Mouse (Mus musculus): ENCODE data around the gene Spryd7. TPM values are rescaled to one million over a fixed set of nuclear protein-coding genes. Genes with fewer than 3 reads are reported as not detected.
"Not testable (repeated sequence)": the region's sequence is repeated elsewhere in the genome, so short reads cannot be mapped to it uniquely, and the experiment has no call there.

Spryd7 gene
- polyA plus RNA-seq (2017; shearing (Covaris generic)), result 1 to 10 TPM; 5.2 to 7.7 TPM

DNA sequence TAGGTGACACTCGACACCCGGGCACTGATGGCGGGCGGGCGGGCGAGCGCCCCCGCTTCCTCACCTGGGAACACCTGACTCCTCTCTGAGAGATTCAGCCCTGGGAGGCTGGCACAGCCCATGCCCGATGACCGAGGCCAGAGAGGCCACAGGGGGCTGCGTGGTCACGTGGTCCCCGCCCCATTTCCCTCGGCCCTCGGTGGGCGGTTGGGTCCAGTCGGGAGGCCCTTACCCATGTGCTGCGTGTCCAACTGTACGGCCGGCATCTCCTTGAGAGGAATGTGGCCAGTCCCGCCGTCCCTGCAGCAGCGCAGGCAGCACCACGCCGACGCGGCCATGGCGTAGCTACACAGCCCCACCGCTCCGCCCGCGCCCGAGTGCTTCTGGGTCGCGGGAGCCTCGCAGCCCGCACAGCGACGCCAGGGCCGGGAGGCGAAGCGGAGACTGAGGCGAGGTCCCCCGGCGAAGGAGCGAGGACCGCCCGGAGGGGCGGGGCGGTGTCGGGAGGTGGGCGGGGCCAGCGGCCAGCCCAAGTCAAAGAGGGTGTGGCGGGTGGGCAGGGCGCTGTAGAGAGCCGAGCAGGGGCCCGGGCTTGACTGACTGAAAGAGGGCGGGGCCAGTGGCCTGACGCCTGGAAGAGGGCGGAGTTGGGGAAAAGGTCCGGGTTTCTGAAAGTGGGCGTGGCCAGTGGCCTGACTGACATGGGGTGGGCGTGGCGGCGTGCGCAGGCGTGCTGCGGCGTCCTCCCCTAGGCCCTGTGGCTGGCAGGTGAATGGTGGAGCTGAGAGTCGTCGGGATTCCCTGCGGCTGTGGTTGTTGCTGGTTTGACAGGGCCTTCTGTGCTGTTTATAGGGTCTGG lies at the start of gene Spryd7:
Spryd7 (minus strand) TSS at position 598 of the 859 bp plus-strand sequence.
- ATAC-seq, result peak; percentile 93

GRCm38 (mm10) chr14:61606088-61606487 lies 49.4 kb upstream of the Spryd7 start:
- not testable (repeated sequence) for ATAC-seq

- no peak for ATAC-seq
Observed at GRCm38 (mm10) chr14:61604081-61604480, 47.4 kb upstream of the Spryd7 start.

DNA sequence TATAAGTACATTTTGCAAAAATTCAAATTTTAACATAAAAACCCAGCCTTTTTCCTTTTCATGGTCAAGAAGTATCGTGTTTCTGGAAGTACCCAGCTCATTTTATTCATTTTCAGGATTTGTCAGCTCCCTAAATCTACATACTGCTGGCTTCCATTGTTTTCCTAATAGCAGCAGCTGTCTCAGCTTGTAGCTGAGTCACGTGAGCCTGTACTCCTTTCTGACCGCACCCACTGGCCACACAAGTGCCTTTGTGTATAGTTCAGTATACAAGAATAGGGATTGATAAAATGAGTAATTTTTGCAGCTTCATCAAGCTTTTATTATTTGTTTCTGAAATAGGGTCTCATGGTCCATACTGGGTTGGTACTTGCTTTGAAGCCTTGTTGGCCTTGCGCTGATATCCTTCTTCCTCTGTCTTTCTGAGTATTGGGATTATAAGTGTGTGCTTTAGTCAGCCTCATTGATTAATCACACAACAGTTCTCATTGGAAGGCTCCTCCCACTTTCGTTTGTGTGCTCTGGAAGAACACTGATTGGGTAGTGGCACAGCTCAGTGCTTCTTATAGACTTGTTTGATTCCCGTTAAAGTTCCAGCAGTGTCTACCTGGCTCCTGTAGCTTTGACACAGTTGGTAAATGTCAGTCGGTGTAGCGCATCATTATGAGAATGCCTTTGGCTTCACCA lies 46.5 kb upstream of the Spryd7 start:
- no peak for ATAC-seq

GRCm38 (mm10) chr14:61601348-61601747 lies 44.7 kb upstream of the Spryd7 start:
- ATAC-seq, result no peak

- peak; percentile 96 for ATAC-seq
Observed at GRCm38 (mm10) chr14:61599057-61599806, 42.5 kb upstream of the Spryd7 start.

GRCm38 (mm10) chr14:61597968-61598367 lies 41.3 kb upstream of the Spryd7 start, which contains the start of gene Trim13:
TSS of gene Trim13 (plus strand) at chr14:61598247.
- ATAC-seq, result no peak

DNA sequence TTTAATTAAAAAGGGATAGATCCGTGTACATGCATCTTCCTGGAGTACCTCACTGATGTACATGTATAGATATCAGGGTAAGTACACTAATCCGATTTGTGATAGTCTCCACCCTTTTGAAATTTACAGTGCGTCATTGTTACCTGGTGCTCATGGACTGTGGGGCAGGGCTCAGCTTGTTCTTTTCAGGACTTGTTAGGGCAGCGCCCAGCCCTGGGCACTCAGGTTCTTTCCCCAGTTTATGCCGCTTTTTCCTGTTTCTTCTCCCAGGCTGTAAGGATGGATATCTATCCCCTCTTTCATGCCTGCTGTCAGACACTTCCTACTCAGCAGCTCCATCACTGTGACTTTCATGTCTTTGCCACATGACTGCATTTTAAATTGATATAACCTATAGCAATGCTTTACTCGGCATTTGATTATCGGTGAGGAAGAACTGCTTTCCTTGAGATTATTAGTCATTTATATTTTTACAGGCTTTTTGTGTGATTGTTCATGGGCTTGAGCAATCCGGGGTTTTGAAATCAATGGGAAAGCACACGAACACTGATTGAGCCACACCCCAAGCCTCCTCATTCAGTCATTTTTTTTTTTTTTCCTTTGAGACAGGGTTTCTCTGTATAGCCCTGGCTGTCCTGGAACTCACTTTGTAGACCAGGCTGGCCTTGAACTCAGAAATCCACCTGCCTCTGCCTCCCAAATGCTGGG lies 40.2 kb upstream of the Spryd7 start:
- ATAC-seq, result no peak

DNA sequence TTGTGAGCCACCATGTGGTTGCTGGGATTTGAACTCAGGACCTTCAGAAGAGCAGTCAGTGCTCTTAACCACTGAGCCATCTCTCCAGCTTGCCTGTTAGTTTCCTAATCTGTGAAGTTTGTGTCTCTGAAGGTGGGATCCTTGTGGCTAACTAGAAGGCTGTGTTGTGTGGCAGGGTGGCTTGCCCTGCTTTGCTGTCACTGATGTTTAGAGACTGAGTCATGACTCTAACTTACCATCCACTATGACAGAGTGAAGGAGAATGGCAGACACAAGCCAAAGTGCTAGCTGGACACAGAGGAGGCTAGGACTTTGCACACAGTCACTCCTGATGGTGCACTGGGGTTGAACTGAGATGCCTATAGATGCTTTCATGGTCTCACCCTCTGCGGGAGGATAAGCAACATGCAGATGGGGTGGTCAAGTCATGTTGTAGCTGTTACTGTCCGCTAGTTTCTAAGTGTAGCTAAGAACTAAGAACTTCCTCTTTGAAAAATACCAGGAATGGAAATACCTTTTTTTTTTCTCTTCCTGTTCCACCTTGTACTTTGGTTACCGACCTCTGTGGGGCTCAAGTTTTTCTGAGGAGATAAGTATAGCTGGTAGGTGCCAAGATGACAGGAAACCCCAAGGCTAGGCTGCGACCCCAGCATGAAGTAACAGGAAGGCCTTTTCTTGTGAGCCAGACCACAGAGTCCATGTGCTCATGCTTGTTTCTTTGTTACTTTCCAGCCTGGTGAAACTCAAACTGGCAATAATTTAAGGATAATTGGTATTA lies 32.8 kb upstream of the Spryd7 start:
- ATAC-seq, result no peak

GRCm38 (mm10) chr14:61575941-61576340 lies 19.3 kb upstream of the Spryd7 start:
- ATAC-seq, result no peak

GRCm38 (mm10) chr14:61575066-61575465 lies 18.4 kb upstream of the Spryd7 start:
- no peak for ATAC-seq

GRCm38 (mm10) chr14:61572131-61572530 lies 15.4 kb upstream of the Spryd7 start:
- no peak for ATAC-seq

DNA sequence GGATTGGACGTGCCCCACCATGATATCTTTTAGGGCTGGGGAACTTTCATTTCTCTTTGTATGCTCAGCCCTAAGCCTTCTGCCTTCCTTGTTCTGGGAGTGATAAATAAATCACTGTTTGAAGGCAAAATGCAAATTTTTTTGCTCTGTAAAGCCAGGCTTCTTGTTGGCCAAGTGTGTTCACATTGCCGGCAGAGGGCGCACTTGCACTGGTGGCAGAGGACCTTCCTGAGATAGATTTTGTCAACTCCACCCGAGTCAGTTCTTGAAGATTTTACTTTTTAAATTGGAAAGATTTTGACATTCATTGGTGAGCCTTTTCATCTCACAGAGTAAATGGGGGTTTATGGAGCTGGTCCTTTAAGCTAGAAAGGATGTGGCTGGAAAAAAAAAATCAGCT lies 14.7 kb upstream of the Spryd7 start:
- peak; percentile 74 for ATAC-seq

- no peak for ATAC-seq
Observed at GRCm38 (mm10) chr14:61569344-61569743, 12.7 kb upstream of the Spryd7 start.

DNA sequence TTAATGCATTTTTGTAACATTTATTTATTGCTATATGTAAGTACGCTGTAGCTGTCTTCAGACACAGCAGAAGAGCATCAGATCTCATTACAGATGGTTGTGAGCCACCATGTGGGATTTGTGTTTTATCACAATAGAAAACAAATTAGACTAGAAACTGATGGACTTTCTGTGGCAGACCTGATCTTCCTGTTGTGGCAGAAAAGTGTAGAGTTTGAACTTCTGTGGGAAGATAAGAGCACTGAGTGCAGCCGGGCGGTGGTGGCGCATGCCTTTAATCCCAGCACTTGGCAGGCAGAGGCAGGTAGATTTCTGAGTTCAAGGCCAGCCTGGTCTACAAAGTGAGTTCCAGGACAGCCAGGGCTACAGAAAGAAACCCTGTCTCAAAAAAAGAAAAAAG lies 9.5 kb upstream of the Spryd7 start:
- ATAC-seq, result not testable (repeated sequence)

DNA sequence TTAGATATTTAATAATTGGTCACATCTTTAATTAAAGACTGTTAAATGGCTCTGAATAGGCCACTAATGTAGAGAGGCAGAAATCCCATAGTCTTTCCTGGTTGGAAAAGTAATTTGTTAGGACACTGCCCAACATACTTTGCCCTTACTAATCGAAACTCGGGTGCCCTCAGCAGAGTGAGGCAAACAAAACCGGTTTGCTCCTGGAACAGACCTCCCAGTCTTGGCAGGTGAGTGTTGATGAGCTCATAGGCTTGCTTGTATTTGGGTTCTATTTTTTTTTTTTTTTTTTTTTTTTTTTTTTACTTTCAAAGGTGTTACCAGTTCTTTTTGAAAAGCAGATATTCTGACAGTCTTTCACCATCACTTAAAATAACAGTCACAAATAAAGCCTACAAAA lies 3.2 kb upstream of the Spryd7 start:
- no peak for ATAC-seq

- no peak for ATAC-seq
Observed at GRCm38 (mm10) chr14:61558901-61559300, 2.2 kb upstream of the Spryd7 start.

DNA sequence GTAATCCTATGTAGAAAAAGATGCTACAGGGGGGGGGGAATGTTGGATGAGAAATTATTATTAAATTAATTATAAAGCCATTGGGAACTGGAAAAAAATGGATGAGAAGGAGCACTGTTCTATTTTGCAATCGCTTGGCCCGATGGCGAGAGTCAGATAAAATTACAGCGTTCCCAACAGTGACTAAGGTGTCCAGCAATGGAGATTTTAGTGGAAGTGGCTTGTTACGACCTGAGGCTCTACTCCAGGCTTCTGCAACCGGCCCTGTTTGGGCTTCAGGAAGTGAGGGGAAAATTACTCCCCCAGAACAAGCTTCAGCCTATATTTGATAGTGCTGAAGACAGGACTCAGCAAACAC lies 776 bp downstream of the Spryd7 start:
- no peak for ATAC-seq

DNA sequence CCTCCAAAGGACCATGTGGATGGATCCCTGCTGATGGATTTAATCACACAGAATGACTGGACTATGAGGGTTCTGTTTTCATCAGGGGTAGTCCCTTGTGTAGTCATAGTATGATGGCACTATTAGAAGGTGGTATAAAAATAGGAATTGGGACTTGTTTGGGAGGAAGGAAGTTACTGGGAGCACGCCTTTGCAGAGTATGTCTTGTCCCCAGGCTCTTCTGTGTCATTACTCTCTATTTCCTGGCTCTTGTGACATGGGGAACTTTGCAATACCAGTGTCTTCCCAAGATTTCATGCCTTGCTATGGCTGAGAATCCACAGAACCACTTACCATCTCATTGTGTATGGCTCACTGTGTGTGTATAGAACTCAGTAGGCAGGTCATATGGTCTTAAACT lies 8.1 kb downstream of the Spryd7 start:
- ATAC-seq, result no peak

GRCm38 (mm10) chr14:61537772-61538171 lies 18.9 kb downstream of the Spryd7 start:
- ATAC-seq, result not testable (repeated sequence)

DNA sequence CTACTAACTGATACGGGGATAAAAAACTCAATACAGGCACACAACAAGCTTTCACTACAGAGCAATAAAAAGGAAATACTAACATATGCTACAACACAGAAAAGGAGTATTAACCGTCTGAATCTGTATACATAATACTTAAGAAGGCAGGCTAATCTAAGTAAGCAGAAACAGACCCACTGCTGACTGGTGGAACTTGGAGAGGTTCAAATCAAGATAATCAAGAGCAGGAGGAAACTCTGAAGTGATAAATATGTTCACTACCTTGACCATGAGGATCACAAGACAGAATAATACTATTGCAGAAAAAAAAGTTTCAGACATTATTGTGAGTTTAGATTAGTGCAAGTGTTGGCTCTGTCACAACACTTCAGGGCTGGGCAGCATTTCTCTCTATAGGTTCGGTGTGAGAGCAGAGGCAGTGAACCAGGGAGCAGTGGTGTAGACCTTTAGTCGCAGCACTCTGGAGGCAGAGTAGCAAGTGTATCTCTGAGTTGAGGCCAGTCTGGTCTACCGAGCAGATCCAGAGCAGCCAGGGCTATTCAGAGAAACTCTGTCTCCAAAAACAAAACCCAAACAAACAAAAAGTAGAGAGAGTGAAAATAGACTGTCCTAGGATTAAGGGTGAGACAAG lies 19.9 kb downstream of the Spryd7 start:
- no peak for ATAC-seq

Measured in CD4-positive, CD25-positive, alpha-beta regulatory T cell, adult 4 months (primary cell).